9 mouse cellular contexts compared by ENCODE assay signal in the genomic region with DNA sequence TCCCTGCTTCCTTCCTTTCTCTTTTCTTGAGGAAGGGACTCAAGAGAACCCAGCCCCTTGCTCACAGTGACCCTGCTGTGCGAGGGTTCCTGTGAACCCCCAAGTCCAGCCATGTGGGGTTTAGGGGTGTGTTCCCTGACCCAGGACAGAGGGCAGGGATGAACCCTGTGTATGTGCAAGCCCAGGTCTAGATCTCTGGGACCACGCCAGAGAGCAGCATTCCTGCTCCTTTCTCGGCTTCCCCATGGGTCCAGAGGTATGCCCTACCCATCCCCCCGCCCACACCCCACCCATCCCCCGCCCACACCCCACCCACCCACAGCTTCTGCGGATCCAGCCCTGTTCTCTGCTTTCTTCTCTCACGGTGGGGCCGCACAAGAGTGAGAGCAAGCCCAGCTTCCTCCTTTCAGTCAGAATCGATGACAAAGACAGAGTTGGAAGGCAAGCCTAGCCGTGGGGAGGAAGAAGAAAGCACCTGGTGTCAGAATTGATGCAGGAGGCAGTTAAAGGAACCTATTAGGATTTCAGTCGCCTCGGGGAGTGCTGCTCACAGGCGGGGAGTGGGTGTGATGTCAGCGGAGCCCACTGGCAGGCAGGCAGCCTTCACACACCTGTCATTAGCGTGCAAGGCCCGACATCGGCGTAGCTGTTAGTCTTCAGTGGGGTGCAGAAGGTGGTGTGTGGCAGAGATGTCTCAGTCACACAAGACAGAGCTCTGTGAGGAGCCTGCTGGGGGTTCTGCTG. TPM values are rescaled to one million over a fixed set of nuclear protein-coding genes. Genes with fewer than 3 reads are reported as not detected.
DNase-seq lines count a peak whose midpoint lies in the region; ATAC-seq and TF ChIP-seq lines count a peak whose summit lies in the region.
"Had no signal": no experiment of that assay in that cellular context is flagged by ENCODE, and none has a peak within 500 bp of the region (broad histone marks: within the 10 kb centered on the region; RNA-seq: fewer than 3 reads in every experiment).

No protein-coding gene starts in this region.

- H3K4me3 ChIP-seq in lung, embryonic 14.5 days (ENCODE audit: low read depth, low read length), result no peak overlapping the region
- H3K4me3 ChIP-seq in embryonic facial prominence, embryonic 13.5 days, result no peak overlapping the region
- no peak overlapping the region for H3K4me3 ChIP-seq in intestine, embryonic 16.5 days (ENCODE audit: low read length)
- H3K4me3 ChIP-seq: liver, embryonic 13.5 days had no signal

- WGBS in lung, embryonic 14.5 days, result 17% methylated on average over 18 of the region's 18 CpGs
- 17% methylated on average over 18 of the region's 18 CpGs for WGBS in embryonic facial prominence, embryonic 13.5 days
- 16% methylated on average over 18 of the region's 18 CpGs for WGBS in intestine, embryonic 16.5 days

- H3K9ac ChIP-seq in lung, embryonic 14.5 days, result no peak overlapping the region
- H3K9ac ChIP-seq in embryonic facial prominence, embryonic 13.5 days, result no peak overlapping the region
- H3K9ac ChIP-seq in intestine, embryonic 16.5 days (ENCODE audit: low read depth, low read length), result no peak overlapping the region
- H3K9ac ChIP-seq: liver, embryonic 13.5 days had no signal

- no peaks in the 10 kb centered on the region for H3K36me3 ChIP-seq in lung, embryonic 14.5 days (ENCODE audit: insufficient read depth)
- H3K36me3 ChIP-seq in embryonic facial prominence, embryonic 13.5 days, result no peaks in the 10 kb centered on the region
- H3K36me3 ChIP-seq in intestine, embryonic 16.5 days (ENCODE audit: control insufficient read depth, insufficient read depth, low read length), result no peaks in the 10 kb centered on the region
- H3K36me3 ChIP-seq: liver, embryonic 13.5 days had no signal

- no peak for ATAC-seq in lung, embryonic 14.5 days (ENCODE audit: insufficient read depth)
- no peak for ATAC-seq in embryonic facial prominence, embryonic 13.5 days (ENCODE audit: insufficient number of reproducible peaks, insufficient read depth, low FRiP score, low TSS enrichment, low read depth)
- ATAC-seq in intestine, embryonic 16.5 days, result 0 out of 2 replicates have a peak, but pooled peaks have one; percentile 39

- TF ChIP-seq CTCF in lung, embryonic 14.5 days (IDR thresholded peaks at IDR 0.05; ENCODE audit: low read depth), result no peak

- no peak overlapping the region for H3K27ac ChIP-seq in lung, embryonic 14.5 days (ENCODE audit: low read depth)
- H3K27ac ChIP-seq in embryonic facial prominence, embryonic 13.5 days, result peak overlapping the region; percentile 0; the same call in 1 of the 2 replicates
- H3K27ac ChIP-seq in intestine, embryonic 16.5 days (ENCODE audit: low read length), result no peak overlapping the region
- H3K27ac ChIP-seq: liver, embryonic 13.5 days had no signal

- no peak for DNase-seq in lung, embryonic 14.5 days
- no peak for DNase-seq in lung, adult 18-20 months
- peak; percentile 3 for DNase-seq in thymus, postnatal 0 days (ENCODE audit: low spot score)
- no peak for DNase-seq in urinary bladder, postnatal 10 days (ENCODE audit: low spot score)
- DNase-seq in layer of hippocampus, adult 11-12 months (ENCODE audit: low spot score), result no peak
- no peak for DNase-seq in ovary, postnatal 10 days (ENCODE audit: low spot score)
- DNase-seq: liver, embryonic 13.5 days had no signal

- no peaks in the 10 kb centered on the region for H3K9me3 ChIP-seq in lung, embryonic 14.5 days (ENCODE audit: low read depth, low read length)
- H3K9me3 ChIP-seq in embryonic facial prominence, embryonic 13.5 days, result no peaks in the 10 kb centered on the region
- no peaks in the 10 kb centered on the region for H3K9me3 ChIP-seq in intestine, embryonic 16.5 days (ENCODE audit: control insufficient read depth, low read length)
- H3K9me3 ChIP-seq: liver, embryonic 13.5 days had no signal

- H3K27me3 ChIP-seq in lung, embryonic 14.5 days (ENCODE audit: insufficient read depth, low read length), result no peaks in the 10 kb centered on the region
- H3K27me3 ChIP-seq in embryonic facial prominence, embryonic 13.5 days, result no peaks in the 10 kb centered on the region
- H3K27me3 ChIP-seq in intestine, embryonic 16.5 days (replicated peaks; ENCODE audit: control insufficient read depth, insufficient read depth, low read length), result no peaks in the 10 kb centered on the region

- H3K4me2 ChIP-seq in lung, embryonic 14.5 days, result 0 out of 2 replicates have a peak overlapping the region, but pooled peaks have one; percentile 27
- H3K4me2 ChIP-seq in embryonic facial prominence, embryonic 13.5 days, result peak overlapping the region; percentile 37
- H3K4me2 ChIP-seq in intestine, embryonic 16.5 days (ENCODE audit: low read depth, low read length), result no peak overlapping the region
- H3K4me2 ChIP-seq: liver, embryonic 13.5 days had no signal

- H3K4me1 ChIP-seq in lung, embryonic 14.5 days (ENCODE audit: insufficient read depth), result peaks cover 9% of the 10 kb centered on the region; the same call in 1 of the 2 replicates
- H3K4me1 ChIP-seq in embryonic facial prominence, embryonic 13.5 days, result peaks cover 40% of the 10 kb centered on the region
- H3K4me1 ChIP-seq in intestine, embryonic 16.5 days (ENCODE audit: control insufficient read depth, insufficient read depth, low read length), result peaks cover 10% of the 10 kb centered on the region
- H3K4me1 ChIP-seq: liver, embryonic 13.5 days had no signal

RNA-seq across cellular contexts. Expression of gene Gm11733, which starts 41.6 kb away (rescaled TPM):
- polyA plus RNA-seq in lung, embryonic 14.5 days (2014; fragmentation: Nextera tagmentation; extraction: Ambion mirVana), result 0.08 TPM in 1 of 2 replicates, not detected in the other
- not detected in 2 replicates for polyA plus RNA-seq in embryonic facial prominence, embryonic 13.5 days (2015; fragmentation: Nextera tagmentation; extraction: Ambion mirVana)
- polyA plus RNA-seq in intestine, embryonic 16.5 days (2015; fragmentation: Nextera tagmentation; extraction: Ambion mirVana), result 0.05 TPM in 1 of 2 replicates, not detected in the other
- polyA plus RNA-seq in thymus, postnatal 0 days (2015; fragmentation: Nextera tagmentation; extraction: Ambion mirVana), result not detected in 2 replicates
- polyA plus RNA-seq: liver, embryonic 13.5 days had no signal
